Mouse (Mus musculus): Measurements from ENCODE around the gene M1ap.

Gene M1ap

GRCm38 (mm10) chr6:83038496-83039012 lies 91.9 kb downstream of the M1ap start:
- peak; percentile 87 for DNase-seq

DNA sequence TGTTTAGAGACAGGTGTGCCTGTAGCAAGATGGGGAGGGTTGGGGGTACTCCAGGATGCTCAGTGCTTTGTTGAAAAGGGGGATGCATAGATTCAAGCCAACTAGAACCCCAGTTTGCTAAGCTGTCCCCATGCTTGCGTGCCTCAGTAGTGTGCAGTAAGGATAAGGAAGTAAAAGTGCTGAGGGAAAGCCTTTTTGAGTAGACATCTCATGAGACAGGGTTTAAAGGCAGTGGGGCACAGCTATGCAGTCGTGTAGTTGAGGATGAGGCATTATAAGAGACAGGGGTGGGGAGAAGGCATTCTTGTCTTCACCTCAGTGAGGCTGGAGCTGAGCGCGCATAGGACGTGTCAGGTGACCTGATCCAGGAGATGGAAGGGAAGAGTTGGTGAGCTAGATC lies 93.9 kb downstream of the M1ap start:
- no peak for DNase-seq

DNA sequence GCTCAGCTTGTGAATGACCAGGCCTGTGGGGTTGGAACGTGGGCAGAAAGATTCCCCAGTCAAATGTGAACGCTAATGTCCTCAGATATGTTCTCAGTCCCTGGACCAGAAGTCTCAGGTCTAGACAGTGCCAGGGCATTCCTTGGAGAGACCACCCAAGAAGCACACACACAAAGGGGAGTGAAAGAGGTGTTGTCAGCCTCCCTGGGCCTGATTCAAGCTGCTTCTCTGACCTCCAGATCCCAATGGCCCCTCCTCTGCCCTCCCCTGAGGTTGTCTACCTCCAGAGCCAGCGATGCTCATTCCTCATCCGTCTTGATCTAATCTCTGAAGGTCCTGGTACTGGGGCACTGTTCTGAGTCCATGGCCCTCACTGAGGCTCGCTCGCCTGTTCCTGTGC lies 96.9 kb downstream of the M1ap start:
- DNase-seq, result no peak

GRCm38 (mm10) chr6:83043993-83044392 lies 97.3 kb downstream of the M1ap start:
- no peak for DNase-seq

DNA sequence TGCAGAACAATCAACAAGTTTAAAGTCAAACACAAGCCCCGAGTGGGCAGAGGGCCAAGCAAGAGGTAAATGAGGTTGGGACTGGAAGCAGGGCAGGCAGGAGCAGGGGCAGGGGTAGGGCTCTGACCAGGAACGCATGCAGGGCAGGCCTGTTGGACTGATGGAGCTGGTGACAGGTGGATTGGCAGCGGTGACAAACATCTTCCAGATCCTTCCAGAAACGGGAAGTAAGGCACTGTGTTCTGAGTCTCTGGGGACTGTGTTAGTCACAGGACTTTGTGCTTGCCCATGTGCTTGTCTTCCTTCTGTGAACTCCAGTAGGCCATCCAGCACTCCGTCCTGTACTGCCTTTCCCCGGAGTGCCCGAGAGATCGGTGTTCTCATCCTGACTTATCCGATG lies 98.0 kb downstream of the M1ap start:
- no peak for DNase-seq

DNA sequence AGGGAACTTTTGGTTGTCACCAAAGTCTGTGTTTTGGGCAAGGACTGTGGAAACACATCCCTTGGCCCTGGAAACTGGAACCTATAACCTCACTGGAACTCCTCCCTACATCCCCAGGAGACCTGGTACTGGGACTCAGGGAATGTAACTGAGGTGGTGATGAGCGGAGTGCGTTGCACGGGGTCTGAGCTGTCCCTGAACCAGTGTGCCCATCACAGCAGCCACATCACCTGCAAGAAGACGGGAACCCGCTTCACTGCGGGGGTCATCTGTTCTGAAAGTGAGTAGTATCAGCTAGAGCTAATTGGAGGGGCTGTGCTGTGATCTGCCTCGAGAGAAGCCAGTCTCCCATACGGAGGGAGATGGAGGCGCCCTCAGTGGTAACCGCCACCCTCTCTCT lies 102.7 kb downstream of the M1ap start:
- DNase-seq, result no peak

DNA sequence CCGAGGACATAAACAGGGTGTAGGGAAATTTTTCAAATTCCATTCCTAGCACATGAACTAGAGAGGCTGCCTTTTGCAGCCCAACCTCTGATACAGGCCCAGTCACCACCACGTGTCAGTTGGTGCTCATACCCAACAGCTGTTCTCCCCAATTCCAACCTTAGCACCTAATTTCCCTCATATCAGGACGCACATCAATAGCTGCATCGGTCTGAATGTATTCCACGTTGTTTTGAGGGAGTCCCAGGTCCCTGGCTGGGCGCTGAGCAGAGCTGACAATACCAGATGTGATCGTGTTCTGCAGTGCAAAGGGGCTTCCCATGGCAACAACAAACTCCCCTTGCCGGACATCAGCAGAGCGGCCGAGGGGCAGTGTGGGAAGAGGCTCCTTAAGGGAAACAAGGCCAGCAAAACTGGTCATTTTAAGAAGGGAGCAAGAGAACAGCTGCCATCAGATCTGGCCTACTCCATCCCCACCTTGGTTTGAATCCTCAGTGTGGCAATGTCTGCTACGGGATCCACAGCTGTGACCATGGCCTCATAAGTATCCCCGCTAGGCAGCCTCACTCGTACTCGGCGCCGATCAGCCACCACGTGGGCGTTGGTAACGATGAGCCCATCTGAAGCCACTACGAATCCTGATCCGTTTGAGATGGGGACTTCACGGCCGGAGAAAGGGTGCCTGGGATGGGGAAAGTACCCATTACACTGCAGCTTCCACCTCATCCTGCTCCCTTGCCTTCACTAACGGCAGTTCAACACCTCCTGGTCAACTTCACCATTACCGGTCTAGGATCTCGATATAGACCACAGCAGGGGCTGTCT lies 106.6 kb downstream of the M1ap start:
- peak; percentile 29 for DNase-seq

DNA sequence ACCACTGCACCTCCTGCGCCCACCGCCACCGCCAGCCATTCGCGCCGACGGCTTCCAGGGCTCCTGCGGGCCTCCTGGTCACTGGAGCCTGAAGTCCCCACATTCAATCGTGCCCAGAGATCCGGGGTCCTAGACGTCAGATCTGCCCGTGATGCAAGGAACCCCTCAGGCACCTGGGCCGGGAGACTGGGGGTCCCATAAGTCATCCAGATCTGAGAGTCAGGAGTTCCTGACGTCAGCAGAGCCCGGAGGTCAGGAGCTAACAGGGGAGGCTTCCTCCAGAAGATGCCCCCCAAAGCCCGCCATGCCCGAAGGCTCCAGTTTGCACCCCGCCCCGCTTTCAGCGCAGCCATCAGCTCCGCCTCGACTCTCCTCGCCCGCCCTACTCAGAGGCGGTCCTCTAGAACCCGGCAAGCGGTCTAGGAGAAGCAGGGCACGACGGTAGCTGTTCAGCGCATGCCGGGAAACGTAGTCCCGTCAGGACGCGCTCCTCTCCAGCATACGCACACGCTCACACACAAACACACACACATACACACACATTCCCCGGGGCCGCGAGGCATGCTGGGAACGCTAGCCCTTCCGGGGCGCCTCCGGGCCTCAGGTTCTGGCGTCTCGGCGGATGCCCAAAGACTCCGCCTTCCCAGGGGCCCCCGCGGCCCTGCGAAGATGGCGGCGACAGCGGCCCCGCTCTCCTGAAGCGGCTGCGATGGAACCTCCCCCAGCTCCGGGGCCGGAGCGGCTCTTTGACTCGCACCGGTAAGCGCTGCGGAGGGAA lies 107.6 kb downstream of the M1ap start, which contains the start of gene Aup1:
Aup1 (plus strand) TSS at position 448 of the 778 bp plus-strand sequence.
- peak; percentile 96 for DNase-seq

GRCm38 (mm10) chr6:83054871-83055431 lies 108.2 kb downstream of the M1ap start, which contains the start of gene Htra2:
Gene Htra2, minus strand, starts transcription at chr6:83055273.
- DNase-seq, result peak; percentile 64

DNA sequence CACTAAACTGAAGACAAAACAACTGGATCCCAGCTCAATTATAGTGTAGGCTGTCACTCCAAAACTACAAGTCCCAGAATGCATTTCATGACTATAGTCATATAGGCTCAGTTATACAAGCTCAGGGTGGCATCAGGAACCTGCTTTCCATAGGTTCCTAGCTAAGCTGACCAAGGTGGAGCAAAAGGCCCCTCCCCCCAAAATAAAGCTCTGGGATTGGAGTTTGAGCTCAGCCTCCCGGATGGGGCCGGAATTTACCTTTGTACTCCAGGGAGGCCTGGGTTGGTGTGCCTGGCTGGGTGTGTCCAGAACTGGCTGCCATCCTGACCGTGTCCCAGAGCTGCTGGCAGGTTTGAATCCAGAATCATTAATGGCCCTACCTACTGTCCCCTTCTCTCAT lies 111.1 kb downstream of the M1ap start, which contains the start of gene Dqx1:
Dqx1 (plus strand) TSS at position 55 of the 400 bp plus-strand sequence.
- peak; percentile 62 for DNase-seq

DNA sequence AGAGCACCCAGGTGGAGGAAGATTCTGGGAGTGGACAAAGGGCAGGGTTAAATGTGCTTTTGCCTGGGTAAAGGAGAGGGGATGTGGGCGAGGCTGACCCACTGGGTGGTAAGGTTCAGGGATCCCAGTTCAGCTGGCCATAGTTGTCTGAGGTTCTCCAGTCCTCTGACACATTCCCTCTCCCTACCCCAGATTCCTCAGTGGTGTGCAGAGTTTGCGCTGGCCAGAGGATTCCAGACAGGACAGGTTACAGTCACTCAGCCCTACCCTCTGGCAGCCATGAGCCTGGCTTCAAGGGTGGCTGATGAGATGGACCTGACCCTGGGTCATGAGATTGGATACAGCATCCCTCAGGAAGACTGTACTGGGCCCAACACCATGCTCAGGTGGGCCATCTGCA lies 112.0 kb downstream of the M1ap start:
- DNase-seq, result no peak

GRCm38 (mm10) chr6:83065995-83066394 lies 119.3 kb downstream of the M1ap start:
- no peak for DNase-seq

GRCm38 (mm10) chr6:83066441-83066840 lies 119.7 kb downstream of the M1ap start:
- DNase-seq, result no peak

DNA sequence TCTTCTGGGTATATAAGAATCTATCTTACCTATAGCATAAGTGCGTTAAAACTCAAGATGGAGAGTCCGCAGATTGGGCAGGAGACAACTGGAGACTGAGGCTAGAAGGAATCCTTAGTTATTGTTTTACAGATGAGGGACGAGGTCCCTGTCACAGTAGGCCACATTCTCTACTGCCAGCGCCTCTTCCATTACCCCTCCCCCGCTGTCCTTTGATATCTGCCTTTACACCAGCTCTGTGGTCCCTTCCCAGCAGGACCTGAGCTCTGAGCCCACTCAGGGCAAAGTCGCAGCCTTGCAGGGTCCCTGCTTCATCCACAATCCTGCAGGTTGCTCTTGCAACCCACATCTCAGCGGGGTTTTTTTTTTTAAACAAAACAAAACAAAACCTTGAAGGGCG lies 121.5 kb downstream of the M1ap start:
- DNase-seq, result no peak

DNA sequence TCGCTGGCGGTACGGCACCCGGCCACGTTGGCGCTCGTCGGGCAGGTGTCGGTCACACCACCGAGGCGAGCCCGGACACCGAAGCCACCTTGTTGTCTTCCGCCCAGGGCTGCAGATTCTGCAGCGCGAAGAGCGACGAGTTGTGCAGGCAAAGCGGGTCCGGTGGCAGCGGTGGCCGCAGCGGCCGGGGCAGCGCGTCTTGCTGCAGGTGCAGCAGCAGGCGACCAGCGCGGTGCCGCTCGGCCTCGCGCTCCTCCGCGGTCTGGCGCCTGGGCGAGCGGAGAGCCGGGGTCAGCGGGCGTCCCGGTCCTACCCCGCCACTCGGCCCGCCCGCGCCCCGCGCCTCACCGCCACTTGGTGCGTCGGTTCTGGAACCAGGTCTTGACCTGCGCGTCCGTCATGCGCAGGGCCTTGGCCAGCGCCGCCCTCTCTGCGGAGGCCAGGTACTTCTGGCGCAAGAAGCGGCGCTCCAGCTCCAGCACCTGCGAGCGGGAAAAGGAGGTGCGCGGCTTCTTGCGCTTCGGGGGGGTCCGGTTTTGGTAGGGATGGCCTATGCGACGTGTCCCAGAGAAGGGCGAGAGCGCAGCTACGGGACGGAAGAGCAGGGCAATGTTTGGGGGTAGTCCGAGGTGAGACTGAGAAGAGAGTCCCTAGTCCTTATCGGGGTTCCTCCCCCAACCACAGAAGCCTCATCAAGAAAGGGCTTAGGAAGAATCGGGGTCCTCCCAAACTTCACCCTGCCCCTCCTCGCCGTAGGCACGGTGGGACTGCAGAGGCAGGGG lies 122.2 kb downstream of the M1ap start:
- DNase-seq, result no peak

- no peak for DNase-seq
Measured at GRCm38 (mm10) chr6:83069488-83070246, 123.0 kb downstream of the M1ap start.

GRCm38 (mm10) chr6:83070247-83070310 lies 123.4 kb downstream of the M1ap start, which contains the start of gene Tlx2:
Gene Tlx2, minus strand, starts transcription at chr6:83070293.
- DNase-seq, result no peak

GRCm38 (mm10) chr6:83070311-83071219 lies 123.9 kb downstream of the M1ap start:
- no peak for DNase-seq

GRCm38 (mm10) chr6:83071220-83071619 lies 124.5 kb downstream of the M1ap start:
- no peak for DNase-seq

- no peak for DNase-seq
Measured at GRCm38 (mm10) chr6:83074979-83075378, 128.3 kb downstream of the M1ap start.

- DNase-seq, result peak; percentile 75
Measured at GRCm38 (mm10) chr6:83077630-83078323, 131.1 kb downstream of the M1ap start, which contains the start of gene Pcgf1. Gene Pcgf1, plus strand, starts transcription at chr6:83077869.

Data from cerebellum, adult 9-10 months (tissue).